Mouse (Mus musculus): ENCODE measurements around the gene Gbp7.
"Not testable (repeated sequence)": the region's sequence is repeated elsewhere in the genome, so short reads cannot be mapped to it uniquely, and the experiment has no call there.

Gene Gbp7

GRCm38 (mm10) chr3:142561045-142561646 lies 31.0 kb downstream of the Gbp7 start:
- DNase-seq, result no peak

GRCm38 (mm10) chr3:142561666-142562065 lies 31.5 kb downstream of the Gbp7 start:
- DNase-seq, result no peak

- DNase-seq, result not testable (repeated sequence)
These were observed 37.3 kb downstream of the Gbp7 start for GRCm38 (mm10) chr3:142567490-142567889.

- DNase-seq, result no peak
These were observed 40.6 kb downstream of the Gbp7 start for GRCm38 (mm10) chr3:142570738-142571137.

- DNase-seq, result no peak
These were observed 47.0 kb downstream of the Gbp7 start for GRCm38 (mm10) chr3:142577108-142577507.

GRCm38 (mm10) chr3:142578342-142578741 lies 48.2 kb downstream of the Gbp7 start:
- DNase-seq, result no peak

- no peak for DNase-seq
These were observed 52.9 kb downstream of the Gbp7 start for GRCm38 (mm10) chr3:142583067-142583466.

- DNase-seq, result no peak
These were observed 57.2 kb downstream of the Gbp7 start for GRCm38 (mm10) chr3:142587386-142587785.

- DNase-seq, result no peak
These were observed 58.7 kb downstream of the Gbp7 start for GRCm38 (mm10) chr3:142588888-142589287.

GRCm38 (mm10) chr3:142590431-142591067 lies 60.4 kb downstream of the Gbp7 start:
- no peak for DNase-seq

- DNase-seq, result no peak
These were observed 64.4 kb downstream of the Gbp7 start, which contains the start of gene Gbp2b for GRCm38 (mm10) chr3:142594547-142594946. TSS of gene Gbp2b (plus strand) at chr3:142594847.

GRCm38 (mm10) chr3:142597923-142598322 lies 67.8 kb downstream of the Gbp7 start:
- no peak for DNase-seq
